13 mouse cellular contexts compared by ENCODE assay signal in genomic region chr1:193671816-193672254, GRCm38 (mm10).
A peak's percentile ranks its signal among the peaks of the same experiment; 100 is the strongest.
DNase-seq lines count a peak whose midpoint lies in the region; ATAC-seq and TF ChIP-seq lines count a peak whose summit lies in the region.
"Had no signal": no experiment of that assay in that cellular context is flagged by ENCODE, and none has a peak within 500 bp of the region (broad histone marks: within the 10 kb centered on the region; RNA-seq: fewer than 3 reads in every experiment).

No protein-coding gene starts in this region.

- H3K4me1 ChIP-seq in hindbrain, embryonic 14.5 days (replicated peaks; ENCODE audit: control insufficient read depth, insufficient read depth, low read length): peaks cover 10% of the 10 kb centered on the region
- H3K4me1 ChIP-seq in hindbrain, embryonic 11.5 days (replicated peaks; ENCODE audit: control insufficient read depth, insufficient read depth, low read length): no peaks in the 10 kb centered on the region
- peaks cover 22% of the 10 kb centered on the region for H3K4me1 ChIP-seq in forebrain, embryonic 15.5 days
- H3K4me1 ChIP-seq in midbrain, postnatal 0 days (ENCODE audit: insufficient read depth, low read length): no peaks in the 10 kb centered on the region

- no peak overlapping the region for H3K9ac ChIP-seq in hindbrain, embryonic 14.5 days
- no peak overlapping the region for H3K9ac ChIP-seq in hindbrain, embryonic 11.5 days (ENCODE audit: low read depth, low read length)
- H3K9ac ChIP-seq in forebrain, embryonic 15.5 days (replicated peaks): no peak overlapping the region
- no peak overlapping the region for H3K9ac ChIP-seq in midbrain, postnatal 0 days (replicated peaks; ENCODE audit: low read length, poor library complexity, severe bottlenecking)
- H3K9ac ChIP-seq: heart, embryonic 12.5 days; liver, embryonic 14.5 days had no signal

- peaks cover 5% of the 10 kb centered on the region; the same call in 1 of the 2 replicates for H3K9me3 ChIP-seq in hindbrain, embryonic 14.5 days (ENCODE audit: control insufficient read depth, low read length)
- H3K9me3 ChIP-seq in hindbrain, embryonic 11.5 days (ENCODE audit: control insufficient read depth, low read length): no peaks in the 10 kb centered on the region
- no peaks in the 10 kb centered on the region for H3K9me3 ChIP-seq in forebrain, embryonic 15.5 days
- no peaks in the 10 kb centered on the region; the same call in 1 of the 2 replicates for H3K9me3 ChIP-seq in midbrain, postnatal 0 days (ENCODE audit: low read length)
- H3K9me3 ChIP-seq: heart, embryonic 12.5 days had no signal

- TF ChIP-seq CTCF in midbrain, postnatal 0 days (IDR thresholded peaks at IDR 0.05): 0 out of 2 replicates have a peak, but pooled peaks have one; percentile 9

- H3K27me3 ChIP-seq in hindbrain, embryonic 14.5 days (ENCODE audit: control insufficient read depth, insufficient read depth, low read length): no peaks in the 10 kb centered on the region
- H3K27me3 ChIP-seq in hindbrain, embryonic 11.5 days (ENCODE audit: control insufficient read depth, insufficient read depth, low read length): no peaks in the 10 kb centered on the region
- H3K27me3 ChIP-seq in forebrain, embryonic 15.5 days: no peaks in the 10 kb centered on the region
- no peaks in the 10 kb centered on the region for H3K27me3 ChIP-seq in midbrain, postnatal 0 days (ENCODE audit: insufficient read depth, low read length)
- H3K27me3 ChIP-seq: heart, embryonic 12.5 days had no signal

- peak; percentile 62; the same call in 1 of the 2 replicates for ATAC-seq in hindbrain, embryonic 14.5 days (ENCODE audit: low FRiP score)
- ATAC-seq in hindbrain, embryonic 11.5 days (ENCODE audit: low FRiP score): no peak
- ATAC-seq in forebrain, embryonic 15.5 days (replicated peaks): peak; percentile 87
- no peak for ATAC-seq in midbrain, postnatal 0 days (ENCODE audit: low FRiP score)

- no peak for DNase-seq in hindbrain, embryonic 14.5 days (ENCODE audit: low spot score)
- DNase-seq in hindbrain, embryonic 11.5 days (ENCODE audit: low spot score): no peak
- DNase-seq in cerebellum, postnatal 10 days: peak; percentile 63 to 64
- DNase-seq in midbrain, postnatal 0 days (ENCODE audit: low spot score): peak; percentile 63
- DNase-seq in kidney, postnatal 25 days: no peak
- no peak for DNase-seq in right cerebral cortex, adult 18-20 months
- DNase-seq: adrenal gland, adult 8-10 months; kidney, postnatal 10 days; thymus, postnatal 36 days had no signal

- 50% methylated on average over 3 of the region's 3 CpGs for WGBS in hindbrain, embryonic 14.5 days
- WGBS in hindbrain, embryonic 11.5 days: 65% methylated on average over 3 of the region's 3 CpGs
- 17% methylated on average over 3 of the region's 3 CpGs for WGBS in forebrain, embryonic 15.5 days
- 49% methylated on average over 3 of the region's 3 CpGs for WGBS in midbrain, postnatal 0 days

- H3K4me3 ChIP-seq in hindbrain, embryonic 14.5 days (replicated peaks; ENCODE audit: low read length): no peak overlapping the region
- H3K4me3 ChIP-seq in hindbrain, embryonic 11.5 days (ENCODE audit: low read depth, low read length): no peak overlapping the region
- H3K4me3 ChIP-seq in forebrain, embryonic 15.5 days: no peak overlapping the region
- no peak overlapping the region for H3K4me3 ChIP-seq in midbrain, postnatal 0 days (ENCODE audit: low read depth, low read length)
- H3K4me3 ChIP-seq: heart, embryonic 12.5 days had no signal

- no peak overlapping the region for H3K27ac ChIP-seq in hindbrain, embryonic 14.5 days
- no peak overlapping the region for H3K27ac ChIP-seq in hindbrain, embryonic 11.5 days (ENCODE audit: low read depth, low read length)
- H3K27ac ChIP-seq in forebrain, embryonic 15.5 days (replicated peaks): peak overlapping the region; percentile 77
- no peak overlapping the region for H3K27ac ChIP-seq in midbrain, postnatal 0 days (ENCODE audit: low read depth, low read length)
- H3K27ac ChIP-seq: liver, embryonic 14.5 days; macrophage had no signal

- H3K36me3 ChIP-seq in hindbrain, embryonic 14.5 days (replicated peaks; ENCODE audit: control insufficient read depth, insufficient read depth): no peaks in the 10 kb centered on the region
- no peaks in the 10 kb centered on the region for H3K36me3 ChIP-seq in hindbrain, embryonic 11.5 days (ENCODE audit: control insufficient read depth, insufficient read depth, low read length)
- no peaks in the 10 kb centered on the region for H3K36me3 ChIP-seq in forebrain, embryonic 15.5 days
- no peaks in the 10 kb centered on the region for H3K36me3 ChIP-seq in midbrain, postnatal 0 days (ENCODE audit: insufficient read depth, low read length)
- H3K36me3 ChIP-seq: heart, embryonic 12.5 days had no signal

- no peak overlapping the region for H3K4me2 ChIP-seq in hindbrain, embryonic 14.5 days (replicated peaks)
- H3K4me2 ChIP-seq in hindbrain, embryonic 11.5 days (replicated peaks; ENCODE audit: low read depth, low read length): no peak overlapping the region
- no peak overlapping the region for H3K4me2 ChIP-seq in forebrain, embryonic 15.5 days (replicated peaks)
- no peak overlapping the region for H3K4me2 ChIP-seq in midbrain, postnatal 0 days (ENCODE audit: low read depth, low read length, poor library complexity, severe bottlenecking)
- H3K4me2 ChIP-seq: heart, embryonic 12.5 days had no signal

Comparison
In these comparisons a context has a peak if more than half of its experiments do, and no peak if none do; other contexts are left out.
1. ATAC-seq: peak in hindbrain, embryonic 14.5 days (single experiment) and forebrain, embryonic 15.5 days (single experiment); none in hindbrain, embryonic 11.5 days (single experiment) and midbrain, postnatal 0 days (single experiment).
2. DNase-seq: peak in cerebellum, postnatal 10 days (2 of 2) and midbrain, postnatal 0 days (single experiment); none in hindbrain, embryonic 14.5 days (single experiment), hindbrain, embryonic 11.5 days (single experiment), kidney, postnatal 25 days (0 of 2) and right cerebral cortex, adult 18-20 months (single experiment).